Mouse (Mus musculus) embryonic facial prominence, embryonic 13.5 days (tissue): ENCODE results near the gene Prkg1. TPM values are rescaled to one million over a fixed set of nuclear protein-coding genes. Genes with fewer than 3 reads are reported as not detected.

ENCODE experiments used
- ATAC-seq: fragments of 200-750 bp; cut with Nextera tagmentation; 2 replicates; pipeline ENCODE4 v1.8.0; 2017; ENCODE audit warnings: low read depth; ENCODE audit not compliant: insufficient number of reproducible peaks, insufficient read depth, low FRiP score, low TSS enrichment
- H3K27ac ChIP-seq: fragments of 300-500 bp; sonication (generic); 2 replicates; pipeline ENCODE4 v1.5.1; 2015; ENCODE audit warnings: moderate library complexity, mild to moderate bottlenecking, inconsistent platforms
- H3K27me3 ChIP-seq: fragments of 300-500 bp; sonication (generic); 2 replicates; pipeline ENCODE4 v1.6.1; 2015; ENCODE audit warnings: mild to moderate bottlenecking, inconsistent platforms
- H3K36me3 ChIP-seq: fragments of 300-500 bp; sonication (generic); 2 replicates; pipeline ENCODE4 v1.6.1; 2015; ENCODE audit warnings: mild to moderate bottlenecking, inconsistent platforms
- H3K4me1 ChIP-seq: fragments of 300-500 bp; sonication (generic); 2 replicates; pipeline ENCODE4 v1.6.1; 2015; ENCODE audit warnings: inconsistent platforms
- H3K4me2 ChIP-seq: fragments of 300-500 bp; sonication (generic); 2 replicates; pipeline ENCODE4 v1.6.1; 2015; ENCODE audit warnings: moderate library complexity, mild to moderate bottlenecking, inconsistent platforms
- H3K4me3 ChIP-seq: fragments of 300-500 bp; sonication (generic); 2 replicates; pipeline ENCODE4 v1.5.1; 2015; ENCODE audit warnings: mild to moderate bottlenecking, inconsistent platforms
- H3K9ac ChIP-seq: fragments of 300-500 bp; sonication (generic); 2 replicates; pipeline ENCODE4 v1.6.1; 2015; ENCODE audit warnings: mild to moderate bottlenecking, inconsistent platforms
- H3K9me3 ChIP-seq: fragments of 300-500 bp; sonication (generic); 2 replicates; pipeline ENCODE4 v1.6.1; 2016; ENCODE audit warnings: inconsistent platforms
- WGBS: fragments of 180-500 bp; shearing (Covaris S2); methylation state at CpG from one replicate; pipeline ENCODE4 v1.1.7; 2015; ENCODE audit warnings: mixed read lengths; 5-methylcytosine and 5-hydroxymethylcytosine counted together
- polyA plus RNA-seq: library from polyadenylated mRNA; unstranded; fragments of >200 nt; fragmentation: Nextera tagmentation; extraction: Ambion mirVana; gene quantifications from 2 replicates; pipeline ENCODE4 v1.2.1, GENCODE M21; 2015

Gene Prkg1
- polyA plus RNA-seq, 1 experiment from 2014 or later: 9.1 TPM

- Histone ChIP-seq H3K4me2 (no peak overlapping the region), H3K27me3 (no peaks in the 10 kb centered on the region), H3K9me3 (no peaks in the 10 kb centered on the region), H3K4me3 (no peak overlapping the region), H3K27ac (no peak overlapping the region), H3K4me1 (no peaks in the 10 kb centered on the region), H3K9ac (no peak overlapping the region), H3K36me3 (no peaks in the 10 kb centered on the region)
- no peak for ATAC-seq
- WGBS: 81% methylated on average over 4 of the region's 4 CpGs
These were observed 151.7 kb downstream of the Prkg1 start for GRCm38 (mm10) chr19:31613146-31613545.

- H3K9me3 ChIP-seq: no peaks in the 10 kb centered on the region
- H3K4me2 ChIP-seq: no peak overlapping the region
- H3K27ac ChIP-seq: no peak overlapping the region
- no peaks in the 10 kb centered on the region for H3K4me1 ChIP-seq
- no peak overlapping the region for H3K9ac ChIP-seq
- ATAC-seq: no peak
- 95% methylated on average over 8 of the region's 8 CpGs for WGBS
- no peak overlapping the region for H3K4me3 ChIP-seq
- H3K36me3 ChIP-seq: no peaks in the 10 kb centered on the region
- H3K27me3 ChIP-seq: no peaks in the 10 kb centered on the region
These were observed 162.3 kb downstream of the Prkg1 start for GRCm38 (mm10) chr19:31602578-31602977.

DNA sequence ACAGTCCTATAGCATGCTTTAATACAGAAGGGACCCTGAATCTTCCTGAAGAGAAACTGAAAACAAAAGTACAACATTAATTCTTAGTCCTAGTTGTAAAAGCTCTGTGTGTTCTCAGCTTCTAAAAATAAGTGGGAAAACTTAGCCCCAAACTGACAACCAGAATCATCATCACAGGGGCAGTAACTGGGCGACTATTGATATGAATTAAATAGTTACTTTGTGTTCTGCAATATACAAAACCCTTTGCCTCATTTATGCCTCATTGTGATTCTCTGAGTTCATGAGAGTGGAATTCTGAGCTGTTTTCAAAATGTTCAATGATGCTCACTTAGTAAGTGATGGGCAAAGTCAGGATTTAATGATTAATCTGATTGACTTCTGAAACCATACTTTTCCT is 170.8 kb downstream of the Prkg1 start:
- no peak for ATAC-seq
- no peaks in the 10 kb centered on the region for H3K9me3 ChIP-seq

GRCm38 (mm10) chr19:31590701-31591100 is 174.1 kb downstream of the Prkg1 start:
- ATAC-seq: no peak
- no peak overlapping the region for H3K9ac ChIP-seq

More for the DNA sequence above, 170.8 kb downstream of the Prkg1 start:
- Histone ChIP-seq H3K4me2 (no peak overlapping the region), H3K27ac (no peak overlapping the region), H3K36me3 (no peaks in the 10 kb centered on the region), H3K27me3 (no peaks in the 10 kb centered on the region), H3K4me1 (no peaks in the 10 kb centered on the region), H3K4me3 (no peak overlapping the region), H3K9ac (no peak overlapping the region)
- WGBS: 67% methylated on average over 1 of the region's 1 CpGs

GRCm38 (mm10) chr19:31577092-31577491 is 187.7 kb downstream of the Prkg1 start:
- no peak overlapping the region for H3K4me3 ChIP-seq
- H3K4me1 ChIP-seq: peaks cover 18% of the 10 kb centered on the region
- 46% methylated on average over 4 of the region's 4 CpGs for WGBS
- H3K36me3 ChIP-seq: no peaks in the 10 kb centered on the region
- no peak overlapping the region for H3K27ac ChIP-seq
- no peaks in the 10 kb centered on the region for H3K27me3 ChIP-seq
- no peak overlapping the region for H3K9ac ChIP-seq
- no peak overlapping the region for H3K4me2 ChIP-seq
- H3K9me3 ChIP-seq: no peaks in the 10 kb centered on the region
- no peak for ATAC-seq

More at GRCm38 (mm10) chr19:31590701-31591100, 174.1 kb downstream of the Prkg1 start:
- 77% methylated on average over 5 of the region's 5 CpGs for WGBS
- Histone ChIP-seq H3K4me2 (no peak overlapping the region), H3K27me3 (no peaks in the 10 kb centered on the region), H3K4me1 (no peaks in the 10 kb centered on the region), H3K27ac (no peak overlapping the region), H3K9me3 (no peaks in the 10 kb centered on the region), H3K4me3 (no peak overlapping the region), H3K36me3 (no peaks in the 10 kb centered on the region)

DNA sequence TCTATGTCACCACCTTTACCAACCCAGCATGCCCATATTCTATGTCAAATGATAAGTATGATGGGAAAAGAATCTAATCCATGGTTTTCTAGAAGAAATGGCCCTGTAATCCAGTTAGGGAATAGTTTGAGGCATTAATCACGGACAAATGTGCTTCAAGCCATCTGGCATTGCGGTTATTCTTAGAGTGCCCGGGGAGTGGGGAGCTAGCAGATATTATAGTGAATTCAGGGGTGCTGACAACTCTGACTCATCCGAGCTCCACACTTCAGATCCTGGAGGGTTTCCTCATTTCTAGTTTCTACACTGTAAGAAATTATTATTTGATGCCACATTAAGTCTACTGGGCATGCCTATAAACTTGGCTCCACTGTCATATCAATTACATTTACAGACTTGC is 200.5 kb downstream of the Prkg1 start:
- H3K27me3 ChIP-seq: no peaks in the 10 kb centered on the region
- no peak overlapping the region for H3K27ac ChIP-seq
- no peaks in the 10 kb centered on the region for H3K9me3 ChIP-seq
- no peaks in the 10 kb centered on the region for H3K4me1 ChIP-seq
- no peak overlapping the region for H3K4me3 ChIP-seq
- H3K36me3 ChIP-seq: no peaks in the 10 kb centered on the region
- ATAC-seq: no peak
- H3K4me2 ChIP-seq: no peak overlapping the region
- 66% methylated on average over 4 of the region's 4 CpGs for WGBS
- H3K9ac ChIP-seq: no peak overlapping the region

GRCm38 (mm10) chr19:31546063-31546462 is 218.8 kb downstream of the Prkg1 start:
- no peak overlapping the region for H3K27ac ChIP-seq
- H3K4me3 ChIP-seq: no peak overlapping the region
- H3K9ac ChIP-seq: no peak overlapping the region
- WGBS: 80% methylated on average over 5 of the region's 5 CpGs
- H3K36me3 ChIP-seq: no peaks in the 10 kb centered on the region
- no peaks in the 10 kb centered on the region for H3K4me1 ChIP-seq
- no peak overlapping the region for H3K4me2 ChIP-seq
- ATAC-seq: no peak
- H3K9me3 ChIP-seq: no peaks in the 10 kb centered on the region
- no peaks in the 10 kb centered on the region for H3K27me3 ChIP-seq

GRCm38 (mm10) chr19:31531249-31531740 is 233.5 kb downstream of the Prkg1 start:
- H3K27ac ChIP-seq: peak overlapping the region; percentile 48
- H3K4me3 ChIP-seq: no peak overlapping the region
- 0 out of 2 replicates have a peak, but pooled peaks have one; percentile 20 for ATAC-seq
- H3K4me1 ChIP-seq: peaks cover 18% of the 10 kb centered on the region
- no peaks in the 10 kb centered on the region for H3K36me3 ChIP-seq
- no peaks in the 10 kb centered on the region for H3K27me3 ChIP-seq
- H3K9me3 ChIP-seq: no peaks in the 10 kb centered on the region
- H3K9ac ChIP-seq: no peak overlapping the region
- WGBS: 24% methylated on average over 7 of the region's 7 CpGs
- H3K4me2 ChIP-seq: no peak overlapping the region

GRCm38 (mm10) chr19:31530616-31531015 is 234.2 kb downstream of the Prkg1 start:
- no peak for ATAC-seq
- Histone ChIP-seq H3K4me3 (no peak overlapping the region), H3K36me3 (no peaks in the 10 kb centered on the region), H3K4me2 (peak overlapping the region; percentile 14; the same call in 1 of the 2 replicates), H3K9me3 (no peaks in the 10 kb centered on the region), H3K4me1 (peaks cover 18% of the 10 kb centered on the region), H3K27ac (no peak overlapping the region), H3K9ac (no peak overlapping the region), H3K27me3 (no peaks in the 10 kb centered on the region)
- 53% methylated on average over 5 of the region's 5 CpGs for WGBS

DNA sequence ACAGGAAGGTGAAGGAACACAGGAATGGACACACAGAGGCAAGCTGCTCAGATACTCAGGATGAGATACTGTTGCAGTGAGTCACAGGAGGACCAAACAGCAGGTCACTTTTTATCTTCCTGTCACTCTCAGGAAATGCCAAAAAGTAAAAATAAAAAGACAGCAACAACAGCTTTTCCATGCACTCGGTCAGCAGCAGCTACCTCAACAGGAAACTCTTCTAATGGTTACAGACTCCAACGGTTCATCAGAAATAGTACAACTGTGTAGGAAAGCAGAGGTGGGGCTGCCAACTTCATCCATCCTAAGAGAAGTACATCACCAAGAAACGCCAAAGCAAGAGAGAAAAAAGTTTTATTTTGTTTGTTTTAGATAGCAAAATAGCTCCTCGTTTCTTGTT is 234.9 kb downstream of the Prkg1 start:
- Histone ChIP-seq H3K9me3 (no peaks in the 10 kb centered on the region), H3K4me1 (peaks cover 18% of the 10 kb centered on the region), H3K27me3 (no peaks in the 10 kb centered on the region), H3K9ac (no peak overlapping the region), H3K4me2 (no peak overlapping the region), H3K27ac (no peak overlapping the region), H3K36me3 (no peaks in the 10 kb centered on the region), H3K4me3 (no peak overlapping the region)
- ATAC-seq: no peak
- 73% methylated on average over 4 of the region's 4 CpGs for WGBS

GRCm38 (mm10) chr19:31514490-31514889 is 250.3 kb downstream of the Prkg1 start:
- no peaks in the 10 kb centered on the region for H3K36me3 ChIP-seq
- H3K27me3 ChIP-seq: no peaks in the 10 kb centered on the region
- no peak overlapping the region for H3K9ac ChIP-seq
- H3K9me3 ChIP-seq: no peaks in the 10 kb centered on the region
- H3K4me1 ChIP-seq: peaks cover 5% of the 10 kb centered on the region; the same call in 1 of the 2 replicates
- H3K4me3 ChIP-seq: no peak overlapping the region
- ATAC-seq: no peak
- no peak overlapping the region for H3K4me2 ChIP-seq
- no peak overlapping the region for H3K27ac ChIP-seq
- 21% methylated on average over 2 of the region's 2 CpGs for WGBS

DNA sequence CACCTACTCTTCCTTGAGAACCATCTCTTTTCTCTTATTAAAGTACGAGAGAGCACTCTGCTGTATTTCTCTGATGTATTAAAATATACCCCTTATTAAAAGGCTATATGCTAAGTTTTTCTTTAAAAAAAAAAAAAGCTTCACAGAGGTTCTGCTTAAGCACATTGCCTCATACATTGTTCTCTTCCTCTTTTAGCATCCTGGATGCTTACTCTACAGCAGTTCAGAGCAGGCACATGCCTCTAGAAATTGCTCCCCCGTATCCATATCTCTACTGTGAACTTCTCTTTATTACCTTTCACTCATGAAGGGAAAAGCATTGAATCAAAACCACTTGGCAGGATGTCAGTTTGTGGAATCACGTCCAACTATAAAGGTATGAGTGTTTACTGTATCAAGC is 257.0 kb downstream of the Prkg1 start:
- no peak overlapping the region for H3K4me2 ChIP-seq
- H3K36me3 ChIP-seq: no peaks in the 10 kb centered on the region
- ATAC-seq: no peak
- H3K9me3 ChIP-seq: no peaks in the 10 kb centered on the region
- H3K27ac ChIP-seq: no peak overlapping the region
- no peak overlapping the region for H3K4me3 ChIP-seq
- H3K9ac ChIP-seq: no peak overlapping the region
- 51% methylated on average over 3 of the region's 3 CpGs for WGBS
- H3K4me1 ChIP-seq: peaks cover 17% of the 10 kb centered on the region; the same call in 1 of the 2 replicates
- no peaks in the 10 kb centered on the region for H3K27me3 ChIP-seq
